Mouse (Mus musculus) heart, adult 2 months (tissue): ENCODE data around the gene Ofd1. TPM values are rescaled to one million over a fixed set of nuclear protein-coding genes. Genes with fewer than 3 reads are reported as not detected.
A peak's percentile ranks its signal among the peaks of the same experiment; 100 is the strongest.

Source experiments
- DNase-seq, 2 experiments: peaks; one replicate each; pipeline ENCODE4 v3.0.0; 2021
- H3K27ac ChIP-seq: fragments of 200-600 bp; 2 replicates; pipeline ENCODE4 v1.8.1; 2022
- H3K27me3 ChIP-seq: fragments of 200-500 bp; 2 replicates; pipeline ENCODE4 v1.6.1; 2012; ENCODE audit warnings: mild to moderate bottlenecking, low read length, inconsistent platforms, mixed read lengths; ENCODE audit not compliant: control insufficient read depth, insufficient read depth
- H3K36me3 ChIP-seq: fragments of 200-500 bp; 2 replicates; pipeline ENCODE4 v1.6.1; 2012; ENCODE audit warnings: low read length, inconsistent platforms; ENCODE audit not compliant: control insufficient read depth, insufficient read depth
- H3K4me1 ChIP-seq: fragments of 200-500 bp; 2 replicates; pipeline ENCODE4 v1.6.1; 2011; ENCODE audit warnings: low read length; ENCODE audit not compliant: control insufficient read depth, insufficient read depth
- H3K4me3 ChIP-seq: fragments of 200-600 bp; 2 replicates; pipeline ENCODE4 v1.8.1; 2022
- H3K79me2 ChIP-seq: fragments of 200-500 bp; replicated peaks from 2 replicates; pipeline ENCODE4 v1.6.1; 2012; ENCODE audit warnings: mild to moderate bottlenecking, inconsistent platforms, low read length, moderate library complexity, mixed read lengths; ENCODE audit not compliant: control insufficient read depth, insufficient read depth
- H3K9ac ChIP-seq: fragments of 200-500 bp; 2 replicates; pipeline ENCODE4 v1.6.1; 2012; ENCODE audit warnings: low read depth, mild to moderate bottlenecking, control low read depth, inconsistent platforms, low read length, mixed read lengths
- CTCF ChIP-seq: fragments of 200-600 bp; IDR thresholded peaks from 2 replicates; pipeline ENCODE4 v1.8.1; 2022; ENCODE audit warnings: antibody characterized with exemption, mild to moderate bottlenecking, moderate library complexity
- EP300 ChIP-seq: fragments of 200-500 bp; IDR thresholded peaks from 2 replicates; pipeline ENCODE4 v1.6.1; 2011; ENCODE audit warnings: low read depth, low read length, control low read depth; ENCODE audit not compliant: insufficient read depth
- POLR2A ChIP-seq: fragments of 200-500 bp; IDR thresholded peaks from 2 replicates; pipeline ENCODE4 v1.6.1; 2011; ENCODE audit warnings: mild to moderate bottlenecking, low read depth, low read length, control low read depth; ENCODE audit not compliant: insufficient read depth
- WGBS: fragments of 180-500 bp; shearing (Covaris S2); methylation state at CpG from one replicate; pipeline ENCODE4 v1.1.7; 2018; 5-methylcytosine and 5-hydroxymethylcytosine counted together
- intact Hi-C: fragments of 180-260 bp; cut with DNase I; formaldehyde crosslinking; loops from one replicate; pipeline ENCODE4 v1.15.1; 2025
- long read RNA-seq: library from polyadenylated mRNA; stranded (forward); transcript quantifications from one replicate; pipeline ENCODE4 v2.0.0, GENCODE M21; 2021
- polyA plus RNA-seq: library from polyadenylated mRNA; depleted of rRNA; stranded (reverse); fragments of >200 nt; gene quantifications from 2 replicates; pipeline ENCODE4 v1.2.3, GENCODE M21; 2012; rRNA removed
- total RNA-seq, 2 experiments: library from RNA; stranded (reverse); gene quantifications; 2 replicates each; pipeline ENCODE4 v1.2.3; 2021

The Ofd1 gene
- total RNA-seq (1 to 10 TPM; 3.9 to 4.3 TPM), polyA plus RNA-seq (0.94 and 1.6 TPM in 2 replicates)
- long read RNA-seq, full-length matches to known transcripts = 4 of 6 reads
- long read RNA-seq, partial matches to known transcripts = 1 of 6 reads
- long read RNA-seq, other reads (novel, unspliced or antisense) = 1 of 6 reads

GRCm38 (mm10) chrX:166440616-166441063, at the start of gene Ofd1:
Ofd1 (minus strand) TSS chrX:166440704.
- peak within 1 kb of the TSS; percentile 69 for H3K4me3 ChIP-seq

GRCm38 (mm10) chrX:166479365-166479983, 39.0 kb upstream of the Ofd1 start, which contains the start of gene Rab9:
Rab9 (minus strand) TSS chrX:166479867.
- H3K36me3 ChIP-seq = peaks cover 9% of the 10 kb centered on the region
- H3K27me3 ChIP-seq = no peaks in the 10 kb centered on the region
- no peaks in the 10 kb centered on the region for H3K4me1 ChIP-seq
- peak; percentile 92 to 93 for DNase-seq
- no peaks in the 10 kb centered on the region; the same call in 1 of the 2 replicates for H3K79me2 ChIP-seq
- intact Hi-C loops = loop anchor here (1.0 to 5.0 kb wide), 2 partner anchors 31 to 37 kb away; partner anchors contain the start of genes Ofd1 and Trappc2
- 10% methylated on average over 39 of the region's 41 CpGs for WGBS
- peak within 1 kb of the TSS; percentile 61 for H3K4me3 ChIP-seq
- peak within 1 kb of the TSS; percentile 75 for H3K27ac ChIP-seq
- H3K9ac ChIP-seq = peak within 1 kb of the TSS; percentile 99
- no peak for TF ChIP-seq EP300
- TF ChIP-seq POLR2A = peak; percentile 68

More at GRCm38 (mm10) chrX:166440616-166441063, at the start of gene Ofd1:
- WGBS = 14% methylated on average over 42 of the region's 44 CpGs
- peak within 1 kb of the TSS; percentile 89 for H3K27ac ChIP-seq
- H3K79me2 ChIP-seq = no peaks in the 10 kb centered on the region
- DNase-seq = peak; percentile 90 to 93
- peak within 1 kb of the TSS; percentile 90 for H3K9ac ChIP-seq
- peaks cover 1% of the 10 kb centered on the region for H3K4me1 ChIP-seq
- no peaks in the 10 kb centered on the region for H3K36me3 ChIP-seq
- TF ChIP-seq POLR2A = peak; percentile 76
- TF ChIP-seq CTCF = no peak
- H3K27me3 ChIP-seq = no peaks in the 10 kb centered on the region
- intact Hi-C loops = loop anchor here (2.0 to 5.0 kb wide), 2 partner anchors 37 to 72 kb away; partner anchors contain the start of gene Rab9

- H3K4me3 ChIP-seq = peak overlapping the region; percentile 61
- H3K27me3 ChIP-seq = no peaks in the 10 kb centered on the region
- peaks cover 9% of the 10 kb centered on the region for H3K36me3 ChIP-seq
- H3K27ac ChIP-seq = peak overlapping the region; percentile 75
- intact Hi-C loops = loop anchor here (1.0 to 5.0 kb wide), 2 partner anchors 32 to 36 kb away; partner anchors contain the start of genes Ofd1 and Trappc2
- WGBS = 16% methylated on average over 28 of the region's 28 CpGs
- peak overlapping the region; percentile 99 for H3K9ac ChIP-seq
- DNase-seq = peak in 1 of 2 experiments; percentile 10
- H3K79me2 ChIP-seq = no peaks in the 10 kb centered on the region; the same call in 1 of the 2 replicates
- TF ChIP-seq EP300 (no peak), POLR2A (no peak), CTCF (no peak)
- no peaks in the 10 kb centered on the region for H3K4me1 ChIP-seq
These were observed 38.3 kb upstream of the Ofd1 start for GRCm38 (mm10) chrX:166478631-166479364.

GRCm38 (mm10) chrX:166477393-166477792, 36.9 kb upstream of the Ofd1 start:
- no peak for DNase-seq
- Histone ChIP-seq H3K9ac (no peak overlapping the region), H3K4me3 (no peak overlapping the region), H3K27me3 (no peaks in the 10 kb centered on the region), H3K4me1 (no peaks in the 10 kb centered on the region), H3K79me2 (no peaks in the 10 kb centered on the region; the same call in 1 of the 2 replicates), H3K36me3 (peaks cover 9% of the 10 kb centered on the region), H3K27ac (no peak overlapping the region)
- intact Hi-C loops = loop anchor here (5.0 kb wide), 1 partner anchor 35 kb away; the partner anchor contains the start of genes Ofd1 and Trappc2
- WGBS = 52% methylated on average over 6 of the region's 6 CpGs
- TF ChIP-seq CTCF = no peak

GRCm38 (mm10) chrX:166472612-166473011, 32.1 kb upstream of the Ofd1 start:
- WGBS = 74% methylated on average over 6 of the region's 6 CpGs
- no peak for DNase-seq
- no peak overlapping the region for H3K4me3 ChIP-seq
- H3K27ac ChIP-seq = no peak overlapping the region
- H3K9ac ChIP-seq = no peak overlapping the region
- H3K36me3 ChIP-seq = peaks cover 9% of the 10 kb centered on the region
- H3K4me1 ChIP-seq = no peaks in the 10 kb centered on the region; the same call in 1 of the 2 replicates
- H3K27me3 ChIP-seq = no peaks in the 10 kb centered on the region
- intact Hi-C loops = no loop called here
- no peak for TF ChIP-seq POLR2A
- no peak for TF ChIP-seq CTCF
- no peak for TF ChIP-seq EP300
- H3K79me2 ChIP-seq = no peaks in the 10 kb centered on the region; the same call in 1 of the 2 replicates

- Histone ChIP-seq H3K9ac (no peak overlapping the region), H3K27me3 (no peaks in the 10 kb centered on the region), H3K36me3 (no peaks in the 10 kb centered on the region), H3K4me1 (no peaks in the 10 kb centered on the region; the same call in 1 of the 2 replicates), H3K79me2 (no peaks in the 10 kb centered on the region), H3K4me3 (no peak overlapping the region), H3K27ac (no peak overlapping the region)
- no peak for TF ChIP-seq CTCF
- TF ChIP-seq POLR2A = no peak
- no peak for TF ChIP-seq EP300
- intact Hi-C loops = no loop called here
- DNase-seq = no peak
- 84% methylated on average over 7 of the region's 7 CpGs for WGBS
These were observed 27.8 kb upstream of the Ofd1 start for GRCm38 (mm10) chrX:166468321-166468720.
